Mouse (Mus musculus) naive thymus-derived CD4-positive, alpha-beta T cell, adult 5 months (primary cell): ENCODE measurements around the gene Slco3a1. TPM values are rescaled to one million over a fixed set of nuclear protein-coding genes. Genes with fewer than 3 reads are reported as not detected.

Experiments
- polyA plus RNA-seq: library from polyadenylated mRNA; unstranded; fragments of 100-300 nt; shearing (Covaris generic); gene quantifications from one replicate; pipeline ENCODE4 v1.2.1, GENCODE M21; 2017

Slco3a1 gene
- polyA plus RNA-seq: 66.1 TPM

DNA sequence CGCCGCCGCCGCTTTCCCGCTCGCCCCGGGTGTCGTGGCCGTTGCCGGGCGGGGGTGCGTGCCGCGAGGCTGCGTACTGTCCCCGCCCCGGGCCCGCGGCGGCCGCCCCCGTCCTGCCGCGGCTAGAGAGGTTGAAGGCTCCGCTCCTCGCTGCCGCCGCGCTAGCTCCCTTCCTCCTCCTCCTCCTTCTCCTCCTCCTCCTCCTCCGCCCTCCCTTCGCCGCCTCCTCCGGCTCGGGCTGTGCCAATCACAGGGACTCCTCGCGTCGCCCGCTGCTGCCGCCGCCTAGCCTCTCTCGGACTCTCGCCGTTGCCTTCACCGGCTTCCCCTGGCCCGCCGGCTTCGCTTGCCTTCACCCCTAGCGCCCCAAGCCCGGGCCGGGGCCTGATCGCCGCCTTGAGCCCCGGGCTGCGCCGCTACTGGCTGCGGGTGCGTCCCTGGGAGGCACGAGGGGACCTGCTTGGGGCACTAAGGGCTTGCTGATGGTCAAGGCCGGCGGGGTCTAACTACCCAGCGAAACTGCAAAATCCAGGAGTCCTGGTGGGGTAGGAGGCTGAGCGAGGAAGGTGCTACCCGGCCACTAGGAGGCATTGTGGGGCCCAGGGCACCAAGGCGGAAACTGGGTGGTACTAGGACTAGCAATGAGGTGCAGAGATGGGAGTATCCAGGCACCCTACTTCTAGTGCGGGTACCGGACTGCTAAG is at the start of gene Slco3a1:
Gene Slco3a1, minus strand, starts transcription at position 173 of the 704 bp plus-strand sequence.

